Mouse (Mus musculus) forebrain, embryonic 13.5 days (tissue): ENCODE results near the gene Bloc1s3. TPM values are rescaled to one million over a fixed set of nuclear protein-coding genes. Genes with fewer than 3 reads are reported as not detected.

Source experiments
- ATAC-seq: fragments of 200-750 bp; cut with Nextera tagmentation; 2 replicates; pipeline ENCODE4 v1.8.0; 2017
- H3K27ac ChIP-seq: fragments of 300-500 bp; sonication (generic); 2 replicates; pipeline ENCODE4 v1.5.1; 2015; ENCODE audit warnings: inconsistent platforms, mild to moderate bottlenecking, moderate library complexity
- H3K27me3 ChIP-seq: fragments of 300-500 bp; sonication (generic); 2 replicates; pipeline ENCODE4 v1.6.1; 2015; ENCODE audit warnings: mild to moderate bottlenecking, inconsistent platforms
- H3K36me3 ChIP-seq: fragments of 300-500 bp; sonication (generic); 2 replicates; pipeline ENCODE4 v1.6.1; 2015; ENCODE audit warnings: mild to moderate bottlenecking, inconsistent platforms; ENCODE audit not compliant: poor library complexity, severe bottlenecking
- H3K4me1 ChIP-seq: fragments of 300-500 bp; sonication (generic); 2 replicates; pipeline ENCODE4 v1.6.1; 2015; ENCODE audit warnings: inconsistent platforms
- H3K4me2 ChIP-seq: fragments of 300-500 bp; sonication (generic); 2 replicates; pipeline ENCODE4 v1.6.1; 2015; ENCODE audit warnings: inconsistent platforms, mild to moderate bottlenecking, moderate library complexity
- H3K4me3 ChIP-seq: fragments of 300-500 bp; sonication (generic); 2 replicates; pipeline ENCODE4 v1.5.1; 2015; ENCODE audit warnings: mild to moderate bottlenecking, inconsistent platforms
- H3K9ac ChIP-seq: fragments of 300-500 bp; sonication (generic); 2 replicates; pipeline ENCODE4 v1.6.1; 2015; ENCODE audit warnings: mild to moderate bottlenecking, inconsistent platforms
- H3K9me3 ChIP-seq: fragments of 300-500 bp; sonication (generic); replicated peaks from 2 replicates; pipeline ENCODE4 v1.6.1; 2016; ENCODE audit warnings: inconsistent platforms
- WGBS: fragments of 180-500 bp; shearing (Covaris S2); methylation state at CpG from one replicate; pipeline ENCODE4 v1.1.7; 2015; 5-methylcytosine and 5-hydroxymethylcytosine counted together
- polyA plus RNA-seq: library from polyadenylated mRNA; unstranded; fragments of >200 nt; fragmentation: Nextera tagmentation; extraction: Ambion mirVana; gene quantifications from 2 replicates; pipeline ENCODE4 v1.2.1, GENCODE M21; 2015

Bloc1s3 gene
- polyA plus RNA-seq, 1 experiment from 2014 or later, result 3.3 TPM

GRCm38 (mm10) chr7:19458591-19459111 lies 49.5 kb downstream of the Bloc1s3 start, which contains the start of gene Mark4:
Mark4 (minus strand) TSS chr7:19458821.
- Histone ChIP-seq H3K27me3 (peaks cover 9% of the 10 kb centered on the region), H3K36me3 (peaks cover 13% of the 10 kb centered on the region), H3K4me2 (peak within 1 kb of the TSS; percentile 98), H3K27ac (peak within 1 kb of the TSS; percentile 79), H3K4me1 (peaks cover 25% of the 10 kb centered on the region), H3K9me3 (no peaks in the 10 kb centered on the region), H3K9ac (peak within 1 kb of the TSS; percentile 94), H3K4me3 (peak within 1 kb of the TSS; percentile 88)
- under 1% methylated on average over 18 of the region's 42 CpGs for WGBS
- ATAC-seq, result peak; percentile 91

- peak; percentile 73 for ATAC-seq
- peaks cover 25% of the 10 kb centered on the region for H3K4me1 ChIP-seq
- WGBS, result under 1% methylated on average over 23 of the region's 31 CpGs
- H3K9me3 ChIP-seq, result no peaks in the 10 kb centered on the region
- peak overlapping the region; percentile 88 for H3K4me3 ChIP-seq
- H3K27ac ChIP-seq, result peak overlapping the region; percentile 68
- H3K4me2 ChIP-seq, result peak overlapping the region; percentile 98
- peaks cover 17% of the 10 kb centered on the region for H3K36me3 ChIP-seq
- peak overlapping the region; percentile 94 for H3K9ac ChIP-seq
- peaks cover 3% of the 10 kb centered on the region for H3K27me3 ChIP-seq
Observed at GRCm38 (mm10) chr7:19458072-19458486, 50.1 kb downstream of the Bloc1s3 start.

DNA sequence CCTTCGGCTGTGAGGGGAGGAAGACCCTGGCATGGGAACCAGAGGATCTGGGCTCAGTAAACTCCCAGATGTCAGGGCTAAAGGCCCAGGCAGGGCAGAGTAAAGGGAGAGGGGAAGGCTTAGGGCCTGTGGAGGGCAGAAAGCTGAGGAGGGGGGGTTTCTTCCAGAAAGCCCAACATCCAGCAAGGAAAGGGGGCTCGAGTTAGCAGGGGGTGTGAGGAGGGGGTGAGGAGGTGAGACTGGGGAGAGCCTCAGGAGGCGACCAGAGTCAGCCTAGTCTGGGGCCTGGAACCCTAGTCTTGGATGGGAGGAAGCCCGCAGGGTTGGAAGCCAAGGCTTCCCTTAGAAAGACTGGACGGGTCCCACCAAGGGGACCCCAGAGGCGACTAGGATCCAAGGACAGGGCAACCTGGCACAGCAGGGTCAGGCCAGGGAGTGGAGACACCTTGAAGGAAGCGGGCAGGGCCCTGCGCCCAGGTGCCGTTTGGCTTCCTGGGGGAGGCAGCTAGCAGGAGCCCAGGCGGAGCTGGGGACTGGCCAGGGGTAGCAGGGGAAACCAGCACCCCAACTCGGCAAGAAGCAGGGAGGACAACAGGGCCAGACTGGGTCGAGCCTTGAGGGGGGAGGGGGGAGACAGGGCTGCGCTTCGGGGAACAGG lies 50.6 kb downstream of the Bloc1s3 start:
- Histone ChIP-seq H3K9ac (peak overlapping the region; percentile 94), H3K4me3 (peak overlapping the region; percentile 88), H3K9me3 (no peaks in the 10 kb centered on the region), H3K36me3 (peaks cover 17% of the 10 kb centered on the region), H3K27ac (peak overlapping the region; percentile 68; the same call in 1 of the 2 replicates), H3K4me1 (peaks cover 25% of the 10 kb centered on the region), H3K27me3 (no peaks in the 10 kb centered on the region), H3K4me2 (peak overlapping the region; percentile 98)
- 10% methylated on average over 14 of the region's 14 CpGs for WGBS
- no peak for ATAC-seq

DNA sequence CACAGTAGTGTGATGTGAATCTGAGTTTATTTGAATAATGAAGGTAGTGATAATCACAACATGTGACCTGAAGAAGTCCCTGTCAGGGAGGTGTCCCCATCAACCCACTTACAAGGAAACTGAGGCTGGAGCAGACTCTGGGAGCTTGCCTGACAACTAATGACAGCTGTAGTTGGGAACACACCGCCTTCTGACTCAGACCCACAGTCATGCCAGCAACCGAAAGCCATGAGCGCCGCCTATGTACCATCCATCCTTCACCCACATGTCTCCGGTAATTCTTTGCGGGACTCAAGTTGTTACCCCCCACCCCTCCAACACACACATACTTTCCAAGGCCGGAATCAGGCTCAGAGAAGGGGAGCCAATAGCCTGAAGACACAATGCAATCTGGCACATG lies 51.5 kb downstream of the Bloc1s3 start:
- Histone ChIP-seq H3K4me1 (peaks cover 25% of the 10 kb centered on the region), H3K4me3 (no peak overlapping the region), H3K9ac (no peak overlapping the region), H3K36me3 (peaks cover 24% of the 10 kb centered on the region), H3K27me3 (no peaks in the 10 kb centered on the region), H3K4me2 (peak overlapping the region; percentile 98), H3K27ac (no peak overlapping the region), H3K9me3 (no peaks in the 10 kb centered on the region)
- ATAC-seq, result no peak
- WGBS, result 97% methylated on average over 7 of the region's 7 CpGs

DNA sequence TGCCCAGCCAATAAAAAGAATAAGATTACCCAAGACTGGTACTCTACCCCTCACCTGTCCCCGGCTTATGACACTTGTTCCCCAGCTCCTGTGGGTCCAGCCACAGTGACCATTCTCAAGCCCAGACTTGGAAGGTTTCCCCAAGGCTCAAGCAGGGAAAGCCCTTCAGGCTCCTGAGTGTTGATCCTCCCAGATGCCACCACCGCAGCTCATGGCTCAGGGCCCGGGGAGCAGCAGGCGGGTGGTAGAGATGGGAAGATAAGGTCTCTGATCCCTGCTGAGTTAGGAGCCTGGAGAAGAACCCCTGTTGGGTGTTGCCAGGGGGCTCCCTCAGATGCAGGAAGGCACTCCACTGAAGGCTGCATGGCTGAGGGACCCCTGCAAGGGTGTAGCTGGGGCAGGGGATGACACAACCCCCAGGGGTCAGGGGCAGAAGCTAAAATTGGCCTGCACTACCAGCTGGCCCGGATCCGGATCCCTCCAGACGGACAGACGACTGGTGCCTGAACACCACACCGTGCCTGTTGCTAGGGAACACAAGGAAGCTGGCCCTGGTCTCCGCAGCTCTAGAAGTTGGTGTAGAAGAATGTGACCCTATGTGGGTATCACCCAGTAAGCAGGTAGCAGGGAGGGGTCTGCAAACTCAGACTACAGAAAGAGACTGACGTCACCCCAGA lies 52.2 kb downstream of the Bloc1s3 start:
- no peak for ATAC-seq
- Histone ChIP-seq H3K27ac (no peak overlapping the region), H3K9me3 (no peaks in the 10 kb centered on the region), H3K4me1 (peaks cover 25% of the 10 kb centered on the region), H3K4me2 (peak overlapping the region; percentile 98; the same call in 1 of the 2 replicates), H3K27me3 (no peaks in the 10 kb centered on the region), H3K4me3 (no peak overlapping the region), H3K9ac (no peak overlapping the region), H3K36me3 (peaks cover 30% of the 10 kb centered on the region)
- WGBS, result 82% methylated on average over 11 of the region's 11 CpGs

GRCm38 (mm10) chr7:19455186-19455585 lies 53.0 kb downstream of the Bloc1s3 start:
- Histone ChIP-seq H3K27me3 (no peaks in the 10 kb centered on the region), H3K4me3 (no peak overlapping the region), H3K27ac (no peak overlapping the region), H3K4me1 (peaks cover 25% of the 10 kb centered on the region), H3K4me2 (no peak overlapping the region), H3K9ac (no peak overlapping the region), H3K36me3 (peaks cover 38% of the 10 kb centered on the region), H3K9me3 (no peaks in the 10 kb centered on the region)
- WGBS, result 93% methylated on average over 4 of the region's 4 CpGs
- no peak for ATAC-seq

Other genes starting within 250 kb of the Bloc1s3 start
- 31.0 and 32.7 TPM in 2 replicates for gene Vasp, start 236.6 kb downstream of the Bloc1s3 start, polyA plus RNA-seq
- 0.18 and 0.80 TPM in 2 replicates for gene Ppm1n, start 228.3 kb downstream of the Bloc1s3 start, polyA plus RNA-seq
- gene Rtn2, start 225.7 kb downstream of the Bloc1s3 start, polyA plus RNA-seq, result 87.9 and 92.4 TPM in 2 replicates
- 0.06 TPM in 1 of 2 replicates, not detected in the other for gene Fosb, start 198.3 kb downstream of the Bloc1s3 start, polyA plus RNA-seq
- 88.0 and 96.4 TPM in 2 replicates for gene Ercc1, start 163.6 kb downstream of the Bloc1s3 start, polyA plus RNA-seq
- gene Cd3eap, start 148.9 kb downstream of the Bloc1s3 start, polyA plus RNA-seq, result 21.4 and 23.2 TPM in 2 replicates
- 3.6 and 4.1 TPM in 2 replicates for gene Ppp1r13l, start 148.6 kb downstream of the Bloc1s3 start, polyA plus RNA-seq
- gene Ercc2, start 126.4 kb downstream of the Bloc1s3 start, polyA plus RNA-seq, result 20.4 and 24.9 TPM in 2 replicates
- 1.5 and 2.6 TPM in 2 replicates for gene Klc3, start 104.3 kb downstream of the Bloc1s3 start, polyA plus RNA-seq
- gene Ckm, start 103.6 kb downstream of the Bloc1s3 start, polyA plus RNA-seq, result not detected in 2 replicates
- gene Mark4, start 49.5 kb downstream of the Bloc1s3 start, polyA plus RNA-seq, result 11.7 and 12.2 TPM in 2 replicates
- 0.13 and 0.29 TPM in 2 replicates for gene Exoc3l2, start 45.0 kb downstream of the Bloc1s3 start, polyA plus RNA-seq
- 39.3 and 40.6 TPM in 2 replicates for gene Trappc6a, start within 50 bp of the Bloc1s3 start, polyA plus RNA-seq
- 0.15 and 0.21 TPM in 2 replicates for gene Nkpd1, start 9.5 kb upstream of the Bloc1s3 start, polyA plus RNA-seq
- 22.4 and 23.6 TPM in 2 replicates for gene Ppp1r37, start 54.7 kb upstream of the Bloc1s3 start, polyA plus RNA-seq
- gene Zfp296, start 68.9 kb upstream of the Bloc1s3 start, polyA plus RNA-seq, result 0.23 and 0.35 TPM in 2 replicates
- 130 TPM in 2 replicates for gene Gemin7, start 69.2 kb upstream of the Bloc1s3 start, polyA plus RNA-seq
- 54.0 and 55.7 TPM in 2 replicates for gene Clasrp, start 96.1 kb upstream of the Bloc1s3 start, polyA plus RNA-seq
- 1.5 and 2.6 TPM in 2 replicates for gene Relb, start 121.1 kb upstream of the Bloc1s3 start, polyA plus RNA-seq
- 64.2 and 71.3 TPM in 2 replicates for gene Clptm1, start 156.7 kb upstream of the Bloc1s3 start, polyA plus RNA-seq
- 0.50 TPM in 1 of 2 replicates, not detected in the other for gene Apoc2, start 169.6 kb upstream of the Bloc1s3 start, polyA plus RNA-seq
- 0.88 TPM in 1 of 2 replicates, not detected in the other for gene Gm44805, start 173.1 kb upstream of the Bloc1s3 start, polyA plus RNA-seq
- 0.08 TPM in 1 of 2 replicates, not detected in the other for gene Apoc4, start 173.1 kb upstream of the Bloc1s3 start, polyA plus RNA-seq
- gene Apoc1, start 184.3 kb upstream of the Bloc1s3 start, polyA plus RNA-seq, result 1.2 and 1.8 TPM in 2 replicates
- 118 and 125 TPM in 2 replicates for gene Apoe, start 190.8 kb upstream of the Bloc1s3 start, polyA plus RNA-seq
- 112 and 118 TPM in 2 replicates for gene Tomm40, start 207.1 kb upstream of the Bloc1s3 start, polyA plus RNA-seq
- gene Nectin2, start 242.1 kb upstream of the Bloc1s3 start, polyA plus RNA-seq, result 34.6 and 38.0 TPM in 2 replicates